Mouse (Mus musculus) olfactory bulb, adult 2 months (tissue): ENCODE results near the gene Syt14. TPM values are rescaled to one million over a fixed set of nuclear protein-coding genes. Genes with fewer than 3 reads are reported as not detected.

Experiments
- H3K27ac ChIP-seq: fragments of 200-500 bp; 2 replicates; pipeline ENCODE4 v1.5.1; 2012; ENCODE audit warnings: low read depth, low read length; ENCODE audit not compliant: insufficient read depth
- H3K4me1 ChIP-seq: fragments of 200-500 bp; 2 replicates; pipeline ENCODE4 v1.6.1; 2012; ENCODE audit warnings: low read length; ENCODE audit not compliant: control insufficient read depth, insufficient read depth
- H3K4me3 ChIP-seq: fragments of 200-500 bp; 2 replicates; pipeline ENCODE4 v1.5.1; 2012; ENCODE audit warnings: mild to moderate bottlenecking, low read depth, low read length, moderate library complexity; ENCODE audit not compliant: insufficient read depth
- CTCF ChIP-seq: fragments of 200-500 bp; IDR thresholded peaks from 2 replicates; pipeline ENCODE4 v1.5.1; 2012; ENCODE audit warnings: low read depth, mild to moderate bottlenecking, low read length, moderate library complexity; ENCODE audit not compliant: insufficient read depth
- POLR2A ChIP-seq: fragments of 200-500 bp; IDR thresholded peaks from 2 replicates; pipeline ENCODE4 v1.6.1; 2012; ENCODE audit warnings: mild to moderate bottlenecking, low read depth, low read length, moderate library complexity; ENCODE audit not compliant: insufficient read depth
- WGBS: fragments of 180-500 bp; shearing (Covaris S2); methylation state at CpG from one replicate; pipeline ENCODE4 v1.1.7; 2018; 5-methylcytosine and 5-hydroxymethylcytosine counted together
- polyA plus RNA-seq: library from polyadenylated mRNA; stranded (reverse); fragments of >200 nt; gene quantifications from 2 replicates; pipeline ENCODE4 v1.2.4, GENCODE M21; 2012; ENCODE audit warnings: low replicate concordance; ENCODE audit not compliant: missing spikeins, insufficient read depth, insufficient read length

The Syt14 gene
- polyA plus RNA-seq, 1 experiment: not detected

GRCm38 (mm10) chr1:192851640-192852039 is 183.9 kb downstream of the Syt14 start:
- 9% methylated on average over 6 of the region's 6 CpGs for WGBS
- peaks cover 29% of the 10 kb centered on the region for H3K4me1 ChIP-seq
- peak overlapping the region; percentile 16 for H3K27ac ChIP-seq
- no peak for TF ChIP-seq CTCF
- no peak for TF ChIP-seq POLR2A
- H3K4me3 ChIP-seq: 0 out of 2 replicates have a peak overlapping the region, but pooled peaks have one; percentile 2

DNA sequence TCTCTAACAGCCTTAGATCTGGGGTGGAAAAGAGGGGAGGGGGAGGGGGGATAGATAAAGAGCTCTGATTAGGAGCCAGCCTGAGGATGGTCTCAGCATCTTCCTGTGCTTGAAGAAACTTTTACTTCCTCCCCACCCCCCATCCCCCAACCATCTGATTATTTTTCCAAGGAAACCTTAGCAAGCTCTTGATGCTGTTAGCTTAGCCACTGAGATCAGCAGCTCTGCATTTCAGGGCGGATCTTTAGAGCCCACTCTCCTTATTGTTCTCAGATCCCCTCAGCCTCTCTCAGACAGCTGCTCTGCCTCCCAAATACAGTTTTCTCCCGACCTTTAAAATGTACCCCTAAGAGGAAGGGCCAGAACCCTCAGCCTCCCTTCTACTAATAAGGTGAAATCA is 184.4 kb downstream of the Syt14 start:
- peak overlapping the region; percentile 16 for H3K27ac ChIP-seq
- peaks cover 27% of the 10 kb centered on the region for H3K4me1 ChIP-seq
- H3K4me3 ChIP-seq: no peak overlapping the region
- TF ChIP-seq CTCF (no peak), POLR2A (no peak)
- 8% methylated on average over 2 of the region's 2 CpGs for WGBS

DNA sequence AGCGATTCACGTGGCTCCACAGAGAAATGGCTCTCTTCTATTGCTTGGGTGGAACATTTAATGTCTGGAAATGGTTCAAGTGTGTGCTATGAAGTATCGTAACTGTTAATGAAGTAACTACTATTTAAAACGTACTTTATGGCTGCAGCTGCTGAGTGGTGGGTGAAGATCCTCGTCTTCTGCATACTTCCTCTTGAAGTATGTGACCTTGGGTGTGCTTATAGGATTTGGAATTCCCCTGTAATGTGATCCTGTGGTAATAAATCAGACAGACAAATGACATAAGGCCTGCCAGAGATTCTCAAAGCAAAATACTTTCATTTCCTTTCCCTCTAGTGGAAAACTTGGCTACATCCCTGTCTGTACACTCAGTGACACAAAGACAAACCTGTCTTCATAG is 186.0 kb downstream of the Syt14 start:
- H3K4me3 ChIP-seq: no peak overlapping the region
- WGBS: 58% methylated on average over 5 of the region's 5 CpGs
- no peak overlapping the region for H3K27ac ChIP-seq
- peaks cover 28% of the 10 kb centered on the region for H3K4me1 ChIP-seq
- TF ChIP-seq CTCF (no peak), POLR2A (no peak)

GRCm38 (mm10) chr1:192847254-192847653 is 188.3 kb downstream of the Syt14 start:
- Histone ChIP-seq H3K4me1 (peaks cover 20% of the 10 kb centered on the region), H3K27ac (no peak overlapping the region), H3K4me3 (no peak overlapping the region)
- TF ChIP-seq CTCF: no peak
- no peak for TF ChIP-seq POLR2A
- WGBS: 63% methylated on average over 3 of the region's 3 CpGs

Other genes with a start within 250 kb of the Syt14 start
- not detected in 2 replicates for gene Sertad4, start 180.0 kb downstream of the Syt14 start, polyA plus RNA-seq
- gene Diexf, start 94.5 kb upstream of the Syt14 start, polyA plus RNA-seq: 406 TPM in 1 of 2 replicates, not detected in the other
- gene Irf6, start 117.3 kb upstream of the Syt14 start, polyA plus RNA-seq: not detected in 2 replicates
- not detected in 2 replicates for gene A130010J15Rik, start 132.3 kb upstream of the Syt14 start, polyA plus RNA-seq
- gene Traf3ip3, start 165.9 kb upstream of the Syt14 start, polyA plus RNA-seq: not detected in 2 replicates
- gene Lamb3, start 171.9 kb upstream of the Syt14 start, polyA plus RNA-seq: not detected in 2 replicates
- gene Hsd11b1, start 228.3 kb upstream of the Syt14 start, polyA plus RNA-seq: not detected in 2 replicates
- gene G0s2, start 237.4 kb upstream of the Syt14 start, polyA plus RNA-seq: not detected in 2 replicates